Mouse (Mus musculus) C2C12 (cell line): ENCODE results near the gene B3gnt2. TPM values are rescaled to one million over a fixed set of nuclear protein-coding genes. Genes with fewer than 3 reads are reported as not detected.

Source experiments
- H3K27me3 ChIP-seq: one replicate; pipeline ENCODE4 v1.6.1; 2011; ENCODE audit not compliant: control insufficient read depth, insufficient read depth, insufficient read length
- H3K36me3 ChIP-seq: one replicate; pipeline ENCODE4 v1.6.1; 2011; ENCODE audit not compliant: control insufficient read depth, insufficient read depth
- H3K4me3 ChIP-seq: one replicate; pipeline ENCODE4 v1.5.1; 2011; ENCODE audit warnings: mild to moderate bottlenecking, control low read depth; ENCODE audit not compliant: poor library complexity, insufficient read depth, severe bottlenecking
- H3K79me2 ChIP-seq: one replicate; pipeline ENCODE4 v1.6.1; 2011; ENCODE audit not compliant: control insufficient read depth, insufficient read depth
- H3K79me3 ChIP-seq: one replicate; pipeline ENCODE4 v1.6.1; 2011; ENCODE audit warnings: low read depth, control low read depth
- H3ac ChIP-seq: one replicate; pipeline ENCODE3; 2011; ENCODE audit warnings: low read depth; ENCODE audit not compliant: control insufficient read depth, insufficient read length
- CEBPB ChIP-seq: IDR thresholded peaks from one replicate; pipeline ENCODE4 v1.6.1; 2011; ENCODE audit warnings: low read depth, mild to moderate bottlenecking, control low read depth, moderate library complexity
- CTCF ChIP-seq: IDR thresholded peaks from one replicate; pipeline ENCODE4 v1.5.1; 2011; ENCODE audit not compliant: control insufficient read depth, insufficient read depth, insufficient read length
- FOSL1 ChIP-seq: IDR thresholded peaks from one replicate; pipeline ENCODE4 v1.8.0; 2011; ENCODE audit warnings: mild to moderate bottlenecking, low read length; ENCODE audit not compliant: poor library complexity, insufficient read depth, severe bottlenecking
- MAX ChIP-seq: IDR thresholded peaks from one replicate; pipeline ENCODE4 v1.6.1; 2011; ENCODE audit warnings: mild to moderate bottlenecking, control low read depth
- MYOD1 ChIP-seq: IDR thresholded peaks from one replicate; pipeline ENCODE4 v1.6.1; 2011; ENCODE audit warnings: low read depth; ENCODE audit not compliant: control insufficient read depth, insufficient read length
- MYOG ChIP-seq: IDR thresholded peaks from one replicate; pipeline ENCODE4 v1.6.1; 2011; ENCODE audit not compliant: control insufficient read depth, insufficient read length; ENCODE audit errors: extremely low read depth
- USF1 ChIP-seq: IDR thresholded peaks from one replicate; pipeline ENCODE4 v1.6.1; 2011; ENCODE audit warnings: low read depth, mild to moderate bottlenecking, control low read depth, moderate library complexity
- polyA plus RNA-seq: library from polyadenylated mRNA; unstranded; fragments of >200 nt; fragmentation: generic; extraction: Trizol; gene quantifications from one replicate; pipeline ENCODE4 v1.2.1, GENCODE M21; 2012; ENCODE audit warnings: missing spikeins

The B3gnt2 gene
- polyA plus RNA-seq, 1 experiment = 10.8 TPM

- H3K79me3 ChIP-seq = no peaks in the 10 kb centered on the region
- TF ChIP-seq USF1 (no peak), MYOD1 (no peak), FOSL1 (no peak), MYOG (no peak), CTCF (no peak), CEBPB (no peak), MAX (no peak)
- H3ac ChIP-seq = no peak overlapping the region
- H3K79me2 ChIP-seq = no peaks in the 10 kb centered on the region
- no peaks in the 10 kb centered on the region for H3K36me3 ChIP-seq
- H3K27me3 ChIP-seq = no peaks in the 10 kb centered on the region
- no peak overlapping the region for H3K4me3 ChIP-seq
These were observed 14.0 kb upstream of the B3gnt2 start for GRCm38 (mm10) chr11:22874747-22875146.

DNA sequence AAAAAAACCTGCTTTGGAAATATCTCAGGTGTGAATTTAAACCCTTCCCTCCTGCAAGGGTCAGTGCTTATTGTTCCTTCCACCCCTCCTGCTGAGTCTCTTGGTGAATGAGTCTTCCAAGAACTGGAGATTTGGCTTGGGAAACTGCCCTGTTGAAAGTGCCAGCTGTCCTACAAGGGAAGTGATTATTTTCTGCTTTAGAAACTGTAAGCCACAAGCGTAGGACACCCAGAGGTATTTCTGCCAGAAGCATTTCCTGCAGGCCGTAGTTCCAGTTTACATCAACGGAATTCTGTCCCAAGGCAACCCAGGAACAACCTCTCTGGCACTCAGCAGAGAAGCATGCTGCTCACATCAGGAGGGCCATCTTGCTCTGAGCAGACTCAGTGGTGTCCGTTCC is 12.6 kb upstream of the B3gnt2 start:
- Histone ChIP-seq H3K79me2 (no peaks in the 10 kb centered on the region), H3K4me3 (no peak overlapping the region), H3K79me3 (no peaks in the 10 kb centered on the region), H3K27me3 (no peaks in the 10 kb centered on the region), H3K36me3 (no peaks in the 10 kb centered on the region), H3ac (no peak overlapping the region)
- TF ChIP-seq CEBPB (no peak), CTCF (no peak), FOSL1 (no peak), MYOD1 (no peak), MYOG (no peak), MAX (no peak), USF1 (no peak)

DNA sequence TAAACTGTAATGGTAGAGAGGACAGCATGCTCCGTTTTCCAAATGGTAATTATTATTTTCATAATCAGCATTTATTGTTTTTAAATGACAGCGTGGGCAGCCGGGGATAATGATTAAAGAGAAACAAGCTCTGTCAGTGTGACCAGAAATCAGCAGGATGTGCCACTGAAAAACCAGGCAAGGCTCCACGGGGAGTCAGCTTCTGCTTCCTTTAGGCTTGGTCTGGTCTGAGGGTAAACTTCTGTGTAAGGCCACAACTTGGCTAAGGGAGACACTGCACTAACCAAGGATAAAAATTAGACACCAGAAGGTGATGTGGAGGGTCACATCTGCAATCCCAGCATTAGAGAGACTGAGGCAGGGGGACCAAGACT is 11.5 kb upstream of the B3gnt2 start:
- TF ChIP-seq MYOG (no peak), MAX (no peak), CEBPB (no peak), MYOD1 (no peak), CTCF (no peak), USF1 (no peak), FOSL1 (no peak)
- H3K27me3 ChIP-seq = no peaks in the 10 kb centered on the region
- no peaks in the 10 kb centered on the region for H3K79me2 ChIP-seq
- H3K36me3 ChIP-seq = no peaks in the 10 kb centered on the region
- no peak overlapping the region for H3ac ChIP-seq
- no peak overlapping the region for H3K4me3 ChIP-seq
- no peaks in the 10 kb centered on the region for H3K79me3 ChIP-seq

DNA sequence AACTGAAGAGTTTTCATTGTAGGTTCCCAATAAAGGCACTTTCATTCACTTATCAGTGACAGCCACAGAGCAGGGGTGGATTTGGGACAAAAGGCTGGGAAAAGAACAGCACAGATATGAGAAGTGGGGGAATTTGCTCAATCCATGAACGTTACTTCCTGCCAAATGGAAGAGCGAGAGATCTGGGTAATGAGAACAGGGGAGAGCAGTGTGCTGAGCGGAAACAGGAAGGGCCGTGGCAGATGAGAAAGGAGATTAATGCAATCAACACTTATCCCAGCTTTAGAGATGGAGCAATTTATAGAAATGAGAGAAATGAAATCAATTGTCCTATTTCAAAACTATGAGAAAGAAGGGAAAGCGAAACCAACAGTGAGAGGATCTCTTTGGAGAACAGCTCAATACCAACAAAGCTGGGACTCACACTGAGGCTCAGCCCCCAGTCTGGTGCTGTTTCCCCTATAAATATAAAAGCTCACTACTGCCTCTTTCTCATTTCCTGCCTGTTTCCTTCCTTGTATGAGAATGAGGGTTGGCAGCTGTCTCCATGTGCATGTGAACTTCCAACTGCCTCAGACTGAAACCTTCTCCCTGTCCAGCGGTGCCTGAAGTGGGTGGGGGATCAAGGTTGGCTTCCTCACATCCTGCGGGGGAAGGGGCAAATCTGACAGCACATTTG is 11.0 kb upstream of the B3gnt2 start:
- TF ChIP-seq MYOD1 = no peak
- no peak for TF ChIP-seq CEBPB
- no peak for TF ChIP-seq MAX
- no peak for TF ChIP-seq USF1
- no peaks in the 10 kb centered on the region for H3K79me2 ChIP-seq
- no peak overlapping the region for H3K4me3 ChIP-seq
- no peaks in the 10 kb centered on the region for H3K79me3 ChIP-seq
- no peaks in the 10 kb centered on the region for H3K27me3 ChIP-seq
- H3ac ChIP-seq = no peak overlapping the region
- no peaks in the 10 kb centered on the region for H3K36me3 ChIP-seq

DNA sequence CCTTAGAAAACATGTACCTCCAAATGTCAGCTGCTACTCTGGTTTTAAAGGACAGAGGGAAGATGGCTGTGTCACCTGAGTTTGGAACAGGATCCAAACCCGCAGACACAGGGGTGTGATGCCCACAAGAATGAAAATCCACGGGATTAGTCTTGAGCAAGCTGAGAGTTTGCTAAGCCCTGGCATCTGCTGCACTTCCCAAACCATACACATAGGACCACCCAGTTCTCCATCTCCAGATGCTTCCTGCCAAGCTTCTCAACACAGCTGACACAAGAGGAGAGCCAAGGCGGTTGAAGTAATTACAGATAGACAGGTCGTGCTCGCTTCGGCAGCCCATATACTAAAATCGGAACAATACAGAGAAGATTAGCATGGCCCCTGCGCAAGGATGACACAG is 7.8 kb upstream of the B3gnt2 start:
- Histone ChIP-seq H3ac (no peak overlapping the region), H3K27me3 (no peaks in the 10 kb centered on the region), H3K36me3 (no peaks in the 10 kb centered on the region), H3K79me2 (no peaks in the 10 kb centered on the region), H3K79me3 (no peaks in the 10 kb centered on the region), H3K4me3 (no peak overlapping the region)
- TF ChIP-seq MYOG = no peak
- no peak for TF ChIP-seq FOSL1
- no peak for TF ChIP-seq USF1
- no peak for TF ChIP-seq CTCF

GRCm38 (mm10) chr11:22867691-22868090 is 6.9 kb upstream of the B3gnt2 start:
- Histone ChIP-seq H3K79me2 (no peaks in the 10 kb centered on the region), H3ac (no peak overlapping the region), H3K36me3 (no peaks in the 10 kb centered on the region), H3K27me3 (no peaks in the 10 kb centered on the region), H3K79me3 (no peaks in the 10 kb centered on the region), H3K4me3 (no peak overlapping the region)
- TF ChIP-seq FOSL1 (no peak), USF1 (no peak), CEBPB (no peak), MYOD1 (no peak), CTCF (no peak), MYOG (no peak)
